Mouse (Mus musculus) E14TG2a.4 (cell line): Measurements from ENCODE around the gene Abcc3.
A peak's percentile ranks its signal among the peaks of the same experiment; 100 is the strongest.

Experiments
- H3K27me3 ChIP-seq: 2 replicates; pipeline ENCODE4 v1.6.1; 2014; ENCODE audit warnings: low read length, control low read depth; ENCODE audit not compliant: insufficient read depth
- H3K36me3 ChIP-seq: 2 replicates; pipeline ENCODE4 v1.6.1; 2014; ENCODE audit warnings: low read length, control low read depth; ENCODE audit not compliant: insufficient read depth
- H3K4me1 ChIP-seq: replicated peaks from 2 replicates; pipeline ENCODE4 v1.6.1; 2014; ENCODE audit warnings: low read depth, low read length, control low read depth
- H3K4me3 ChIP-seq: replicated peaks from 2 replicates; pipeline ENCODE4 v1.5.1; 2014; ENCODE audit warnings: mild to moderate bottlenecking, low read length
- H3K9me3 ChIP-seq: 2 replicates; pipeline ENCODE4 v1.6.1; 2014; ENCODE audit warnings: low read length, control low read depth
- CTCF ChIP-seq: conservative IDR thresholded peaks from 2 replicates; pipeline ENCODE4 v1.5.1; 2014; ENCODE audit warnings: low read length
- NANOG ChIP-seq: IDR thresholded peaks from 2 replicates; pipeline ENCODE4 v1.6.1; 2014; ENCODE audit warnings: borderline replicate concordance, low read length, mixed read lengths
- POU5F1 ChIP-seq: IDR thresholded peaks from 2 replicates; pipeline ENCODE4 v1.6.1; 2014; ENCODE audit warnings: low read length, borderline replicate concordance

Gene Abcc3

GRCm38 (mm10) chr11:94392672-94393109, at the start of gene Abcc3:
TSS of gene Abcc3 (minus strand) at chr11:94392997.
- H3K36me3 ChIP-seq: no peaks in the 10 kb centered on the region
- peaks cover 48% of the 10 kb centered on the region for H3K27me3 ChIP-seq
- H3K4me3 ChIP-seq: peak within 1 kb of the TSS; percentile 71
- peaks cover 17% of the 10 kb centered on the region; the same call in 1 of the 2 replicates for H3K4me1 ChIP-seq
- TF ChIP-seq CTCF (no peak), NANOG (no peak), POU5F1 (no peak)
- H3K9me3 ChIP-seq: no peaks in the 10 kb centered on the region

GRCm38 (mm10) chr11:94441752-94442151, 49.0 kb upstream of the Abcc3 start:
- TF ChIP-seq NANOG: no peak
- no peak for TF ChIP-seq CTCF
- no peak for TF ChIP-seq POU5F1

GRCm38 (mm10) chr11:94441122-94441521, 48.3 kb upstream of the Abcc3 start:
- Histone ChIP-seq H3K27me3 (peaks cover 57% of the 10 kb centered on the region), H3K9me3 (no peaks in the 10 kb centered on the region), H3K36me3 (no peaks in the 10 kb centered on the region), H3K4me3 (no peak overlapping the region), H3K4me1 (0 out of 2 replicates have a peak, but pooled peaks cover 3% of the 10 kb centered on the region)
- no peak for TF ChIP-seq NANOG

More at GRCm38 (mm10) chr11:94441752-94442151, 49.0 kb upstream of the Abcc3 start:
- 0 out of 2 replicates have a peak, but pooled peaks cover 3% of the 10 kb centered on the region for H3K4me1 ChIP-seq
- peaks cover 60% of the 10 kb centered on the region for H3K27me3 ChIP-seq
- no peaks in the 10 kb centered on the region for H3K9me3 ChIP-seq
- H3K36me3 ChIP-seq: no peaks in the 10 kb centered on the region
- H3K4me3 ChIP-seq: no peak overlapping the region

GRCm38 (mm10) chr11:94440421-94440820, 47.6 kb upstream of the Abcc3 start:
- Histone ChIP-seq H3K36me3 (no peaks in the 10 kb centered on the region), H3K4me1 (0 out of 2 replicates have a peak, but pooled peaks cover 3% of the 10 kb centered on the region), H3K9me3 (no peaks in the 10 kb centered on the region), H3K27me3 (peaks cover 52% of the 10 kb centered on the region), H3K4me3 (no peak overlapping the region)
- TF ChIP-seq NANOG (no peak), POU5F1 (no peak), CTCF (no peak)

DNA sequence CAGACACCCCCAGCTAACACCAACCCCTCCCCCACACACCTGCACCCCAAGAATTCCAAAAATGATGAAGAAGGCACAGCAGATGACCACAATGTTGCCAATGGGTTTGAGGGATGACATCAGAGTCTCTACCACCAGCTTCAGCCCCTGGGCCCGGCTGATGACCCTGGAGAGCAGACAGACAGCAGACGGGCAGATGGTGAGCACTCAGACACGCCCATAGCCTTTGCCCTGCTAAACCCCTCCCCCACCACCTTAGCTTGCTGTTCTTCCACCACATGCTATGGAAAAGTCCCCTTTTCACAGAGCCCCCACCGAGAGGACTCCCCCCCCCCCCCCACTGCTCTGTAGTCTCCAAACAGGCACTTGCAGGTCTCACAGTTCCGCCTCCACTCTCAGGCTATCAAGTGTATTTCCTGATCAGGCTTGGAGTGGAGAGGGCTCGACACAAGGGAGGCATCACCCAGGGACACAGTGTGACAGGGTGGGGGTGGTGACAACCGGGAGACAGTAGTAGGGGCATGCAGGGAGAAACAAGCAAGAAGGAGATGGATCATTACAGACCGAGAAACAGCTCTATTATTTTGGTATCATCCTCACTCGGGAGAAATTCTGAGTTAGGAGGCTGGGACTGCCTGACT, 36.3 kb upstream of the Abcc3 start:
- no peaks in the 10 kb centered on the region for H3K9me3 ChIP-seq
- TF ChIP-seq CTCF (no peak), NANOG (no peak)
- peaks cover 68% of the 10 kb centered on the region for H3K27me3 ChIP-seq
- peaks cover 38% of the 10 kb centered on the region for H3K4me1 ChIP-seq
- no peaks in the 10 kb centered on the region for H3K36me3 ChIP-seq
- no peak overlapping the region for H3K4me3 ChIP-seq

DNA sequence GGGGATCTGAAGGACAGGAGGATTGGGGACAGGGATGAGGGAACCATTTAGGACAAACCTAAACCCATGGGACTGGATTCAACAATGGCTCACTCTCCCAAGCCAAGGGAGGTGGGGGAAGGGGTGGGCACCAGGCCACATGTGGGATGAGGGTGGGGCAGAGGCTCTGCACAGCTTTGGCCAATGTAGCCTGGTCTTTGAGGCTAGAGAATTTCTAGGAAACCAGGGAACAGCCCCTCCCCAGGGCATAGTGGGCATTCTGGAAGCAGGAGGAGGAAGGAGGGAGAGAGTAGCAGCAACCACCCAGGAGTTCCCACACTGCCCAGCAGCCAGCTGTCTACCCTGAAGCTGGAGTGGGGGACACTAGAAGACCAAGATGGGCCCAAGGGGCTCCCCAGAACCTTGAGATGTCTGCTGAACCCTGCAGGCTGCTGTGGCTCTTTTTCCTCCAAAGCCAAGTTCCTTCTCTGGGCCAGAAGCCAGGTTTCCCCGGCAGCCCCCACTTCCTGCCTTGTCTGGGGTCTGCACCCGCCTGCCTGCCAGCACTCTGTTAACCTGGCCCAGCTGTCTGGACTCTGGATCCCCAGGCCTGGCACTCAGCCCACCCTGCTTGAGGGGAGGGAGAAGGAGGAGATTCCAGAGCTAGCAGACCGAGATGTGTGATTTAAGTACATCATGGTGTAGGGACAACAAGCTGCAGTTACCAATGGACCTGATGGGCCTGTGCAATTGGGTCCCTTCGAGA, 35.5 kb upstream of the Abcc3 start:
- TF ChIP-seq POU5F1: no peak
- TF ChIP-seq NANOG: no peak
- TF ChIP-seq CTCF: no peak
- Histone ChIP-seq H3K27me3 (peaks cover 68% of the 10 kb centered on the region), H3K36me3 (no peaks in the 10 kb centered on the region), H3K4me1 (peaks cover 40% of the 10 kb centered on the region), H3K9me3 (no peaks in the 10 kb centered on the region), H3K4me3 (no peak overlapping the region)

GRCm38 (mm10) chr11:94425656-94426055, 32.9 kb upstream of the Abcc3 start:
- Histone ChIP-seq H3K27me3 (peaks cover 61% of the 10 kb centered on the region), H3K9me3 (no peaks in the 10 kb centered on the region), H3K4me3 (no peak overlapping the region), H3K4me1 (peaks cover 46% of the 10 kb centered on the region), H3K36me3 (no peaks in the 10 kb centered on the region)
- TF ChIP-seq NANOG (no peak), POU5F1 (no peak), CTCF (no peak)

GRCm38 (mm10) chr11:94425215-94425614, 32.4 kb upstream of the Abcc3 start:
- Histone ChIP-seq H3K4me1 (peaks cover 47% of the 10 kb centered on the region), H3K9me3 (no peaks in the 10 kb centered on the region), H3K27me3 (peaks cover 62% of the 10 kb centered on the region), H3K36me3 (no peaks in the 10 kb centered on the region), H3K4me3 (no peak overlapping the region)
- TF ChIP-seq CTCF (no peak), POU5F1 (no peak), NANOG (no peak)
